Mouse (Mus musculus) heart, adult 2 months (tissue): ENCODE measurements around the gene Tdgf1.

Source experiments
- CTCF ChIP-seq: fragments of 200-600 bp; IDR thresholded peaks from 2 replicates; pipeline ENCODE4 v1.8.1; 2022; ENCODE audit warnings: antibody characterized with exemption, mild to moderate bottlenecking, moderate library complexity
- POLR2A ChIP-seq: fragments of 200-500 bp; IDR thresholded peaks from 2 replicates; pipeline ENCODE4 v1.6.1; 2011; ENCODE audit warnings: mild to moderate bottlenecking, low read depth, low read length, control low read depth; ENCODE audit not compliant: insufficient read depth

DNA sequence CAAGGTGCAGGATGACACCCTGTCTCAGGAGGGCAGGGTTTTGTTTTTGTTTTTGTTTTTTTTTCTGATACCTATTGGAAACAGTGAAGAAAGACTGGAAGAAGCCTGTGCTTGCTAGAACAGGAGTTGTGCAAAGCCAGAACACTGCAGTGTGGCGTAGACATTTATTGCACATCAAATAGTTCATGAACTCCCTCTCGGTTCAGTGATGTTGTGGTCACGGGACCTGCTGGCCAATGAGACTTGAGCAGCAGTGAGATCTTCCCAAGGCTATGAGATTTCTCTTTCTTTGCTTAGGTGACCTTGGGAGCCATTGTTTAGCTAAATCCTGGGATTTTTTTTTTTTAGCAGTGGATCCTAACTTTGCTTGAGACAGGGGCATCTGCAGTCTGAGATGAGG is 42.1 kb upstream of the Tdgf1 start:
- TF ChIP-seq CTCF (no peak), POLR2A (no peak)
